Mouse (Mus musculus) brown adipose tissue, adult 24 weeks (tissue): ENCODE results near the gene Samd14. TPM values are rescaled to one million over a fixed set of nuclear protein-coding genes. Genes with fewer than 3 reads are reported as not detected.
"Not testable (repeated sequence)": the region's sequence is repeated elsewhere in the genome, so short reads cannot be mapped to it uniquely, and the experiment has no call there.

Experiments
- H3K27ac ChIP-seq: fragments of 200-500 bp; replicated peaks from 2 replicates; pipeline ENCODE4 v1.5.1; 2012; ENCODE audit warnings: low read depth, mild to moderate bottlenecking, low read length
- H3K4me1 ChIP-seq: fragments of 200-500 bp; 2 replicates; pipeline ENCODE4 v1.6.1; 2012; ENCODE audit warnings: low read length, mixed read lengths; ENCODE audit not compliant: control insufficient read depth, insufficient read depth, insufficient read length
- H3K4me3 ChIP-seq: fragments of 200-500 bp; 2 replicates; pipeline ENCODE4 v1.5.1; 2012; ENCODE audit warnings: low read depth, mild to moderate bottlenecking, low read length, moderate library complexity; ENCODE audit not compliant: insufficient read depth
- polyA plus RNA-seq: library from polyadenylated mRNA; stranded (reverse); fragments of >200 nt; gene quantifications from 2 replicates; pipeline ENCODE4 v1.2.4, GENCODE M21; 2012; ENCODE audit not compliant: missing spikeins, insufficient read depth, insufficient read length

Gene Samd14
- polyA plus RNA-seq: 0.59 and 0.67 TPM in 2 replicates

GRCm38 (mm10) chr11:95009629-95010014, at the start of gene Samd14:
Samd14 (plus strand) TSS chr11:95009879.
- peaks cover 13% of the 10 kb centered on the region; the same call in 1 of the 2 replicates for H3K4me1 ChIP-seq
- no peak within 1 kb of the TSS for H3K27ac ChIP-seq
- peak within 1 kb of the TSS; percentile 67 for H3K4me3 ChIP-seq

GRCm38 (mm10) chr11:94962534-94963101, 47.1 kb upstream of the Samd14 start:
- Histone ChIP-seq H3K4me3 (no peak overlapping the region), H3K4me1 (0 out of 2 replicates have a peak, but pooled peaks cover 2% of the 10 kb centered on the region), H3K27ac (no peak overlapping the region)

- no peak within 1 kb of the TSS for H3K4me3 ChIP-seq
- H3K4me1 ChIP-seq: no peaks in the 10 kb centered on the region
- H3K27ac ChIP-seq: no peak within 1 kb of the TSS
These were observed 42.3 kb upstream of the Samd14 start, which contains the start of gene Hils1 for GRCm38 (mm10) chr11:94967419-94967818. Hils1 (plus strand) TSS chr11:94967593.

- no peaks in the 10 kb centered on the region for H3K4me1 ChIP-seq
- no peak overlapping the region for H3K27ac ChIP-seq
- H3K4me3 ChIP-seq: no peak overlapping the region
These were observed 41.5 kb upstream of the Samd14 start for GRCm38 (mm10) chr11:94968187-94968586.

GRCm38 (mm10) chr11:94969709-94970108, 40.0 kb upstream of the Samd14 start:
- not testable (repeated sequence) for H3K4me3 ChIP-seq, H3K27ac ChIP-seq, H3K4me1 ChIP-seq

- no peaks in the 10 kb centered on the region for H3K4me1 ChIP-seq
- no peak overlapping the region for H3K27ac ChIP-seq
- H3K4me3 ChIP-seq: no peak overlapping the region
These were observed 39.3 kb upstream of the Samd14 start for GRCm38 (mm10) chr11:94970210-94970943.

- H3K4me3 ChIP-seq: no peak overlapping the region
- H3K27ac ChIP-seq: no peak overlapping the region
- H3K4me1 ChIP-seq: no peaks in the 10 kb centered on the region
These were observed 37.6 kb upstream of the Samd14 start for GRCm38 (mm10) chr11:94971895-94972615.

- Histone ChIP-seq H3K4me1 (no peaks in the 10 kb centered on the region), H3K27ac (no peak overlapping the region), H3K4me3 (no peak overlapping the region)
These were observed 36.8 kb upstream of the Samd14 start for GRCm38 (mm10) chr11:94972887-94973286.

- Histone ChIP-seq H3K4me1 (no peaks in the 10 kb centered on the region), H3K4me3 (no peak overlapping the region), H3K27ac (no peak overlapping the region)
These were observed 36.4 kb upstream of the Samd14 start for GRCm38 (mm10) chr11:94973313-94973712.

- Histone ChIP-seq H3K4me1 (no peaks in the 10 kb centered on the region), H3K4me3 (no peak overlapping the region), H3K27ac (no peak overlapping the region)
These were observed 34.7 kb upstream of the Samd14 start for GRCm38 (mm10) chr11:94974951-94975350.

- no peak within 1 kb of the TSS for H3K4me3 ChIP-seq
- no peaks in the 10 kb centered on the region for H3K4me1 ChIP-seq
- no peak within 1 kb of the TSS for H3K27ac ChIP-seq
These were observed 33.5 kb upstream of the Samd14 start, which contains the start of gene Sgca for GRCm38 (mm10) chr11:94976199-94976598. Sgca (minus strand) TSS chr11:94976327.

GRCm38 (mm10) chr11:94978178-94978915, 31.3 kb upstream of the Samd14 start:
- H3K27ac ChIP-seq: no peak overlapping the region
- H3K4me3 ChIP-seq: no peak overlapping the region
- H3K4me1 ChIP-seq: no peaks in the 10 kb centered on the region

- Histone ChIP-seq H3K27ac (no peak overlapping the region), H3K4me1 (no peaks in the 10 kb centered on the region), H3K4me3 (no peak overlapping the region)
These were observed 30.7 kb upstream of the Samd14 start for GRCm38 (mm10) chr11:94978947-94979346.

GRCm38 (mm10) chr11:94979462-94980179, 30.1 kb upstream of the Samd14 start:
- no peak overlapping the region for H3K4me3 ChIP-seq
- no peaks in the 10 kb centered on the region for H3K4me1 ChIP-seq
- H3K27ac ChIP-seq: no peak overlapping the region; the same call in 1 of the 2 replicates
